Mouse (Mus musculus) heart, postnatal 0 days (tissue): ENCODE results near the gene Rnf133. TPM values are rescaled to one million over a fixed set of nuclear protein-coding genes. Genes with fewer than 3 reads are reported as not detected.

Experiments used
- ATAC-seq: fragments of 200-750 bp; cut with Nextera tagmentation; 2 replicates; pipeline ENCODE4 v1.8.0; 2017; ENCODE audit warnings: low read depth, moderate number of reproducible peaks, moderate library complexity; ENCODE audit not compliant: insufficient read depth
- DNase-seq: peaks from one replicate; pipeline ENCODE4 v3.0.0-alpha.2; 2016; ENCODE audit warnings: low spot score
- H3K27ac ChIP-seq: fragments of 300-500 bp; sonication (generic); 2 replicates; pipeline ENCODE4 v1.5.1; 2014; ENCODE audit warnings: low read depth, mild to moderate bottlenecking
- H3K27me3 ChIP-seq: fragments of 300-500 bp; sonication (generic); 2 replicates; pipeline ENCODE4 v1.6.1; 2014; ENCODE audit warnings: low read length, mixed read lengths; ENCODE audit not compliant: control insufficient read depth, insufficient read depth
- H3K36me3 ChIP-seq: fragments of 300-500 bp; sonication (generic); replicated peaks from 2 replicates; pipeline ENCODE4 v1.6.1; 2014; ENCODE audit warnings: low read length, mixed read lengths; ENCODE audit not compliant: control insufficient read depth, insufficient read depth
- H3K4me1 ChIP-seq: fragments of 300-500 bp; sonication (generic); 2 replicates; pipeline ENCODE4 v1.6.1; 2014; ENCODE audit warnings: antibody characterized with exemption; ENCODE audit not compliant: control insufficient read depth, insufficient read depth
- H3K4me2 ChIP-seq: fragments of 300-500 bp; sonication (generic); 2 replicates; pipeline ENCODE4 v1.6.1; 2014; ENCODE audit warnings: low read depth, mild to moderate bottlenecking, low read length, moderate library complexity
- H3K4me3 ChIP-seq: fragments of 300-500 bp; sonication (generic); 2 replicates; pipeline ENCODE4 v1.5.1; 2014; ENCODE audit warnings: low read depth, low read length
- H3K9ac ChIP-seq: fragments of 300-500 bp; sonication (generic); replicated peaks from 2 replicates; pipeline ENCODE4 v1.6.1; 2014; ENCODE audit warnings: low read depth, low read length, mixed read lengths
- H3K9me3 ChIP-seq: fragments of 300-500 bp; sonication (generic); replicated peaks from 2 replicates; pipeline ENCODE4 v1.6.1; 2016; ENCODE audit warnings: low read length; ENCODE audit not compliant: control insufficient read depth
- CTCF ChIP-seq: IDR thresholded peaks from 2 replicates; pipeline ENCODE4 v1.5.1; 2016; ENCODE audit warnings: antibody characterized with exemption, control low read depth, low read depth
- EP300 ChIP-seq: IDR thresholded peaks from 2 replicates; pipeline ENCODE4 v1.6.1; 2016; ENCODE audit warnings: antibody characterized with exemption, low read depth
- WGBS: fragments of 180-500 bp; shearing (Covaris S2); extraction: QIAGEN DNeasy Blood & Tissue Kit; methylation state at CpG from one replicate; pipeline ENCODE4 v1.1.7; 2014; 5-methylcytosine and 5-hydroxymethylcytosine counted together
- polyA plus RNA-seq: library from polyadenylated mRNA; unstranded; fragments of >200 nt; fragmentation: Nextera tagmentation; extraction: Ambion mirVana; gene quantifications from 2 replicates; pipeline ENCODE4 v1.2.1, GENCODE M21; 2015
- total RNA-seq: library from RNA; depleted of rRNA; stranded (reverse); fragments of >200 nt; gene quantifications from 2 replicates; pipeline ENCODE4 v1.2.3, GENCODE M21; 2014; ENCODE audit warnings: low replicate concordance; rRNA removed

Rnf133 gene
- total and polyA plus RNA-seq, 2 experiments from 2014 or later: not detected

- no peak overlapping the region for H3K9ac ChIP-seq
- H3K36me3 ChIP-seq: no peaks in the 10 kb centered on the region
- ATAC-seq: no peak
- no peak overlapping the region for H3K27ac ChIP-seq
- no peak for DNase-seq
- no peaks in the 10 kb centered on the region for H3K9me3 ChIP-seq
- H3K4me1 ChIP-seq: no peaks in the 10 kb centered on the region
- no peak overlapping the region for H3K4me2 ChIP-seq
- WGBS: 76% methylated on average over 3 of the region's 3 CpGs
- no peaks in the 10 kb centered on the region for H3K27me3 ChIP-seq
- no peak overlapping the region for H3K4me3 ChIP-seq
- TF ChIP-seq EP300: no peak
- no peak for TF ChIP-seq CTCF
These were observed 14.9 kb downstream of the Rnf133 start for GRCm38 (mm10) chr6:23635208-23635607.

- no peak overlapping the region for H3K27ac ChIP-seq
- H3K4me2 ChIP-seq: no peak overlapping the region
- no peak overlapping the region for H3K9ac ChIP-seq
- WGBS: 83% methylated on average over 9 of the region's 9 CpGs
- no peaks in the 10 kb centered on the region for H3K27me3 ChIP-seq
- no peaks in the 10 kb centered on the region for H3K4me1 ChIP-seq
- no peaks in the 10 kb centered on the region for H3K9me3 ChIP-seq
- no peaks in the 10 kb centered on the region for H3K36me3 ChIP-seq
- no peak for TF ChIP-seq CTCF
- no peak for TF ChIP-seq EP300
- ATAC-seq (no peak), DNase-seq (no peak)
- no peak overlapping the region for H3K4me3 ChIP-seq
These were observed 16.1 kb downstream of the Rnf133 start for GRCm38 (mm10) chr6:23634016-23634415.

- H3K36me3 ChIP-seq: no peaks in the 10 kb centered on the region
- H3K4me1 ChIP-seq: no peaks in the 10 kb centered on the region
- no peak overlapping the region for H3K4me2 ChIP-seq
- H3K9ac ChIP-seq: no peak overlapping the region
- no peaks in the 10 kb centered on the region for H3K27me3 ChIP-seq
- no peak overlapping the region for H3K27ac ChIP-seq
- H3K4me3 ChIP-seq: no peak overlapping the region
- DNase-seq (no peak), ATAC-seq (no peak)
- 20% methylated on average over 4 of the region's 4 CpGs for WGBS
- no peaks in the 10 kb centered on the region for H3K9me3 ChIP-seq
- TF ChIP-seq CTCF (no peak), EP300 (no peak)
These were observed 19.6 kb downstream of the Rnf133 start for GRCm38 (mm10) chr6:23630465-23630864.

Other genes starting within 250 kb of the Rnf133 start
- not detected in 2 replicates for gene Rnf148, start 4.8 kb upstream of the Rnf133 start, total RNA-seq
- not detected in 2 replicates for gene Rnf148, start 4.8 kb upstream of the Rnf133 start, polyA plus RNA-seq
- gene Cadps2, start 189.1 kb upstream of the Rnf133 start, total RNA-seq: 0.31 and 1.8 TPM in 2 replicates
- gene Cadps2, start 189.1 kb upstream of the Rnf133 start, polyA plus RNA-seq: 0.44 and 0.56 TPM in 2 replicates